Mouse (Mus musculus) midbrain, embryonic 16.5 days (tissue): Measurements from ENCODE around the gene Ppp6r3. TPM values are rescaled to one million over a fixed set of nuclear protein-coding genes. Genes with fewer than 3 reads are reported as not detected.

Experiments
- ATAC-seq: fragments of 200-750 bp; cut with Nextera tagmentation; 2 replicates; pipeline ENCODE4 v1.8.0; 2017; ENCODE audit warnings: moderate TSS enrichment
- H3K27ac ChIP-seq: fragments of 300-500 bp; sonication (generic); 2 replicates; pipeline ENCODE4 v1.5.1; 2014; ENCODE audit warnings: mild to moderate bottlenecking, low read length, mixed read lengths
- H3K27me3 ChIP-seq: fragments of 300-500 bp; sonication (generic); 2 replicates; pipeline ENCODE4 v1.6.1; 2014; ENCODE audit warnings: low read depth, low read length, mixed read lengths; ENCODE audit not compliant: control insufficient read depth, insufficient read depth
- H3K36me3 ChIP-seq: fragments of 300-500 bp; sonication (generic); 2 replicates; pipeline ENCODE4 v1.6.1; 2014; ENCODE audit warnings: mild to moderate bottlenecking, low read length, moderate library complexity, mixed read lengths; ENCODE audit not compliant: control insufficient read depth, insufficient read depth
- H3K4me1 ChIP-seq: fragments of 300-500 bp; sonication (generic); 2 replicates; pipeline ENCODE4 v1.6.1; 2014; ENCODE audit warnings: mild to moderate bottlenecking, low read length, mixed read lengths; ENCODE audit not compliant: control insufficient read depth, insufficient read depth
- H3K4me2 ChIP-seq: fragments of 300-500 bp; sonication (generic); 2 replicates; pipeline ENCODE4 v1.6.1; 2014; ENCODE audit warnings: mild to moderate bottlenecking, low read length, mixed read lengths
- H3K4me3 ChIP-seq: fragments of 300-500 bp; sonication (generic); 2 replicates; pipeline ENCODE4 v1.5.1; 2014; ENCODE audit warnings: low read depth, mild to moderate bottlenecking, low read length, moderate library complexity, mixed read lengths
- H3K9ac ChIP-seq: fragments of 300-500 bp; sonication (generic); 2 replicates; pipeline ENCODE4 v1.6.1; 2014; ENCODE audit warnings: low read depth, low read length, mixed read lengths
- H3K9me3 ChIP-seq: fragments of 300-500 bp; sonication (generic); replicated peaks from 2 replicates; pipeline ENCODE4 v1.6.1; 2014; ENCODE audit warnings: mild to moderate bottlenecking, low read length, mixed read lengths; ENCODE audit not compliant: control insufficient read depth, poor library complexity, severe bottlenecking
- WGBS: fragments of 180-500 bp; shearing (Covaris S2); extraction: QIAGEN DNeasy Blood & Tissue Kit; methylation state at CpG from one replicate; pipeline ENCODE4 v1.1.7; 2014; 5-methylcytosine and 5-hydroxymethylcytosine counted together
- polyA plus RNA-seq: library from polyadenylated mRNA; unstranded; fragments of >200 nt; fragmentation: Nextera tagmentation; extraction: Ambion mirVana; gene quantifications from 2 replicates; pipeline ENCODE4 v1.2.1, GENCODE M21; 2015

Ppp6r3 gene
- polyA plus RNA-seq, 1 experiment from 2014 or later: 56.9 TPM

GRCm38 (mm10) chr19:3437980-3438379 is 137.6 kb downstream of the Ppp6r3 start:
- ATAC-seq: no peak
- Histone ChIP-seq H3K27ac (no peak overlapping the region), H3K9ac (no peak overlapping the region), H3K4me2 (no peak overlapping the region), H3K4me1 (no peaks in the 10 kb centered on the region), H3K4me3 (no peak overlapping the region), H3K9me3 (no peaks in the 10 kb centered on the region), H3K36me3 (no peaks in the 10 kb centered on the region), H3K27me3 (no peaks in the 10 kb centered on the region)
- 75% methylated on average over 5 of the region's 5 CpGs for WGBS

GRCm38 (mm10) chr19:3436840-3437239 is 138.7 kb downstream of the Ppp6r3 start:
- Histone ChIP-seq H3K36me3 (no peaks in the 10 kb centered on the region), H3K27me3 (no peaks in the 10 kb centered on the region), H3K4me2 (no peak overlapping the region), H3K27ac (no peak overlapping the region), H3K4me3 (no peak overlapping the region), H3K9me3 (no peaks in the 10 kb centered on the region), H3K9ac (no peak overlapping the region), H3K4me1 (no peaks in the 10 kb centered on the region)
- 55% methylated on average over 9 of the region's 9 CpGs for WGBS
- no peak for ATAC-seq

GRCm38 (mm10) chr19:3435824-3436223 is 139.7 kb downstream of the Ppp6r3 start:
- 80% methylated on average over 3 of the region's 3 CpGs for WGBS

GRCm38 (mm10) chr19:3434641-3435040 is 140.9 kb downstream of the Ppp6r3 start:
- no peak overlapping the region for H3K9ac ChIP-seq
- H3K4me1 ChIP-seq: no peaks in the 10 kb centered on the region
- H3K27me3 ChIP-seq: no peaks in the 10 kb centered on the region
- 46% methylated on average over 4 of the region's 4 CpGs for WGBS
- no peak overlapping the region for H3K4me3 ChIP-seq
- H3K9me3 ChIP-seq: no peaks in the 10 kb centered on the region
- H3K4me2 ChIP-seq: no peak overlapping the region
- H3K27ac ChIP-seq: no peak overlapping the region
- ATAC-seq: no peak
- H3K36me3 ChIP-seq: no peaks in the 10 kb centered on the region

More at GRCm38 (mm10) chr19:3435824-3436223, 139.7 kb downstream of the Ppp6r3 start:
- no peak overlapping the region for H3K4me3 ChIP-seq
- no peaks in the 10 kb centered on the region for H3K4me1 ChIP-seq
- H3K4me2 ChIP-seq: no peak overlapping the region
- H3K36me3 ChIP-seq: no peaks in the 10 kb centered on the region
- no peaks in the 10 kb centered on the region for H3K27me3 ChIP-seq
- no peak overlapping the region for H3K9ac ChIP-seq
- no peaks in the 10 kb centered on the region for H3K9me3 ChIP-seq
- no peak for ATAC-seq
- H3K27ac ChIP-seq: no peak overlapping the region

GRCm38 (mm10) chr19:3434124-3434523 is 141.4 kb downstream of the Ppp6r3 start:
- no peaks in the 10 kb centered on the region for H3K9me3 ChIP-seq
- H3K36me3 ChIP-seq: no peaks in the 10 kb centered on the region
- no peak for ATAC-seq
- H3K4me1 ChIP-seq: 0 out of 2 replicates have a peak, but pooled peaks cover 2% of the 10 kb centered on the region
- H3K4me2 ChIP-seq: no peak overlapping the region
- WGBS: 36% methylated on average over 4 of the region's 4 CpGs
- no peak overlapping the region for H3K27ac ChIP-seq
- no peak overlapping the region for H3K9ac ChIP-seq
- no peaks in the 10 kb centered on the region for H3K27me3 ChIP-seq
- H3K4me3 ChIP-seq: no peak overlapping the region

GRCm38 (mm10) chr19:3431969-3432368 is 143.6 kb downstream of the Ppp6r3 start:
- Histone ChIP-seq H3K9ac (no peak overlapping the region), H3K9me3 (no peaks in the 10 kb centered on the region), H3K4me1 (0 out of 2 replicates have a peak, but pooled peaks cover 2% of the 10 kb centered on the region), H3K4me2 (no peak overlapping the region), H3K36me3 (no peaks in the 10 kb centered on the region), H3K27me3 (no peaks in the 10 kb centered on the region), H3K27ac (no peak overlapping the region), H3K4me3 (no peak overlapping the region)
- no peak for ATAC-seq
- 76% methylated on average over 1 of the region's 2 CpGs for WGBS

- Histone ChIP-seq H3K27me3 (no peaks in the 10 kb centered on the region), H3K27ac (no peak overlapping the region), H3K36me3 (no peaks in the 10 kb centered on the region), H3K9ac (no peak overlapping the region), H3K4me3 (no peak overlapping the region), H3K9me3 (no peaks in the 10 kb centered on the region), H3K4me2 (no peak overlapping the region), H3K4me1 (0 out of 2 replicates have a peak, but pooled peaks cover 2% of the 10 kb centered on the region)
- no peak for ATAC-seq
- 74% methylated on average over 7 of the region's 7 CpGs for WGBS
These were observed 144.5 kb downstream of the Ppp6r3 start for GRCm38 (mm10) chr19:3431066-3431465.

- Histone ChIP-seq H3K9ac (0 out of 2 replicates have a peak overlapping the region, but pooled peaks have one; percentile 21), H3K27ac (peak overlapping the region; percentile 48; the same call in 1 of the 2 replicates), H3K4me1 (0 out of 2 replicates have a peak, but pooled peaks cover 2% of the 10 kb centered on the region), H3K4me2 (no peak overlapping the region), H3K36me3 (no peaks in the 10 kb centered on the region), H3K27me3 (no peaks in the 10 kb centered on the region), H3K9me3 (no peaks in the 10 kb centered on the region), H3K4me3 (no peak overlapping the region)
- WGBS: 44% methylated on average over 7 of the region's 7 CpGs
- ATAC-seq: no peak
These were observed 146.3 kb downstream of the Ppp6r3 start for GRCm38 (mm10) chr19:3429156-3429816.

- H3K36me3 ChIP-seq: no peaks in the 10 kb centered on the region
- no peaks in the 10 kb centered on the region for H3K27me3 ChIP-seq
- H3K27ac ChIP-seq: no peak overlapping the region
- H3K4me3 ChIP-seq: no peak overlapping the region
- ATAC-seq: no peak
- H3K4me2 ChIP-seq: no peak overlapping the region
- no peak overlapping the region for H3K9ac ChIP-seq
- H3K4me1 ChIP-seq: 0 out of 2 replicates have a peak, but pooled peaks cover 2% of the 10 kb centered on the region
- no peaks in the 10 kb centered on the region for H3K9me3 ChIP-seq
- WGBS: 83% methylated on average over 15 of the region's 15 CpGs
These were observed 147.3 kb downstream of the Ppp6r3 start for GRCm38 (mm10) chr19:3428057-3428830.
